Mouse (Mus musculus) natural killer cell, adult 2 months (primary cell): ENCODE measurements at regions not wholly inside any gene's neighbourhood (a gene's known extent, or its start where the extent isn't known, plus 50 kb on each side); places are given as distances from the start of the nearest gene placed in this dataset.

ENCODE experiments used
- DNase-seq, 2 experiments: peaks; one replicate each; pipeline ENCODE4 v3.0.0; 2022; ENCODE audit warnings: low spot score in 2 of 2

GRCm38 (mm10) chr4:95105424-95105823 lies 53.4 kb upstream of the Jun start:
- DNase-seq, result no peak

GRCm38 (mm10) chr4:95105926-95106622 lies 54.1 kb upstream of the Jun start:
- DNase-seq, result peak; percentile 22 to 28

GRCm38 (mm10) chr4:95106881-95107665 lies 55.1 kb upstream of the Jun start:
- DNase-seq, result peak in 1 of 2 experiments; percentile 10

- no peak for DNase-seq
These were observed 56.8 kb upstream of the Jun start for GRCm38 (mm10) chr4:95108811-95109210.

GRCm38 (mm10) chr4:95110828-95111227 lies 58.8 kb upstream of the Jun start:
- no peak for DNase-seq

- peak in 1 of 2 experiments; percentile 14 for DNase-seq
These were observed 65.2 kb upstream of the Jun start for GRCm38 (mm10) chr4:95117158-95117681.

GRCm38 (mm10) chr4:95120876-95121275 lies 68.9 kb upstream of the Jun start:
- no peak for DNase-seq

- no peak for DNase-seq
These were observed 73.3 kb upstream of the Jun start for GRCm38 (mm10) chr4:95125346-95125745.

GRCm38 (mm10) chr4:95127970-95128369 lies 75.9 kb upstream of the Jun start:
- no peak for DNase-seq

- DNase-seq, result no peak
These were observed 81.8 kb upstream of the Jun start for GRCm38 (mm10) chr4:95133815-95134214.

- no peak for DNase-seq
These were observed 82.6 kb upstream of the Jun start for GRCm38 (mm10) chr4:95134611-95135010.

GRCm38 (mm10) chr4:95137413-95138143 lies 85.6 kb upstream of the Jun start:
- DNase-seq, result no peak

GRCm38 (mm10) chr4:95138676-95139075 lies 86.7 kb upstream of the Jun start:
- DNase-seq, result no peak

- DNase-seq, result no peak
These were observed 89.2 kb upstream of the Jun start for GRCm38 (mm10) chr4:95141253-95141652.

GRCm38 (mm10) chr4:95143130-95143529 lies 91.1 kb upstream of the Jun start:
- DNase-seq, result no peak

- no peak for DNase-seq
These were observed 91.6 kb upstream of the Jun start for GRCm38 (mm10) chr4:95143668-95144067.

- no peak for DNase-seq
These were observed 92.4 kb upstream of the Jun start for GRCm38 (mm10) chr4:95144440-95144839.

- DNase-seq, result no peak
These were observed 94.2 kb upstream of the Jun start for GRCm38 (mm10) chr4:95146268-95146667.

GRCm38 (mm10) chr4:95148665-95149064 lies 96.6 kb upstream of the Jun start:
- DNase-seq, result no peak

GRCm38 (mm10) chr4:95151678-95152077 lies 99.7 kb upstream of the Jun start:
- no peak for DNase-seq

GRCm38 (mm10) chr4:95152431-95153115 lies 100.6 kb upstream of the Jun start:
- DNase-seq, result no peak
